Mouse (Mus musculus) megakaryocyte, embryonic 14.5 days (primary cell): ENCODE data around the gene Ankrd11.

Experiments used
- FLI1 ChIP-seq: IDR thresholded peaks from 2 replicates; pipeline ENCODE4 v1.6.1; 2012; ENCODE audit warnings: low read length, inconsistent platforms, mixed read lengths
- GATA1 ChIP-seq: IDR thresholded peaks from 3 replicates; pipeline ENCODE4 v1.6.1; 2012; ENCODE audit warnings: mixed read lengths, low read length, inconsistent platforms, borderline replicate concordance

- TF ChIP-seq GATA1 (no peak), FLI1 (no peak)
Observed at GRCm38 (mm10) chr8:122854388-122854787, 187.7 kb downstream of the Ankrd11 start.
